Mouse (Mus musculus) stomach, postnatal 0 days (tissue): ENCODE measurements around the gene Elmo1.

Experiments used
- CTCF ChIP-seq: IDR thresholded peaks from 2 replicates; pipeline ENCODE4 v1.5.1; 2016; ENCODE audit warnings: antibody characterized with exemption, low read depth, mild to moderate bottlenecking, moderate library complexity
- EP300 ChIP-seq: optimal IDR thresholded peaks from 2 replicates; pipeline ENCODE3; 2016; ENCODE audit warnings: antibody characterized with exemption

- TF ChIP-seq CTCF (no peak), EP300 (no peak)
Observed at GRCm38 (mm10) chr13:20525844-20526243, 435.4 kb downstream of the Elmo1 start.
